In genomic region chr14:117572213-117572612, GRCm38 (mm10) we compare ENCODE assay signal across 9 mouse cellular contexts.
DNase-seq lines count a peak whose midpoint lies in the region; ATAC-seq and TF ChIP-seq lines count a peak whose summit lies in the region.
"Had no signal": no experiment of that assay in that cellular context is flagged by ENCODE, and none has a peak within 500 bp of the region (broad histone marks: within the 10 kb centered on the region; RNA-seq: fewer than 3 reads in every experiment).

No protein-coding gene starts in this region.

- no peak for TF ChIP-seq POLR2A in brain, embryonic 14.5 days (IDR thresholded peaks at IDR 0.05; ENCODE audit: borderline replicate concordance, extremely low read depth, insufficient read depth, insufficient read length, poor library complexity, severe bottlenecking)

- no peak overlapping the region for H3K4me2 ChIP-seq in heart, embryonic 11.5 days

- H3K9ac ChIP-seq in heart, embryonic 11.5 days (ENCODE audit: low read depth, low read length): no peak overlapping the region

- no peaks in the 10 kb centered on the region for H3K9me3 ChIP-seq in heart, embryonic 11.5 days (replicated peaks; ENCODE audit: control insufficient read depth, low read length)
- H3K9me3 ChIP-seq in hindbrain, embryonic 10.5 days: no peaks in the 10 kb centered on the region

- H3K27me3 ChIP-seq in heart, embryonic 11.5 days (ENCODE audit: control insufficient read depth, insufficient read depth, low read length): no peaks in the 10 kb centered on the region
- H3K27me3 ChIP-seq in hindbrain, embryonic 10.5 days (ENCODE audit: insufficient read depth, poor library complexity, severe bottlenecking): no peaks in the 10 kb centered on the region
- H3K27me3 ChIP-seq: CH12.LX had no signal

- WGBS in heart, embryonic 11.5 days (ENCODE audit: insufficient replicate concordance): 80% methylated on average over 8 of the region's 8 CpGs
- WGBS in hindbrain, embryonic 10.5 days: 92% methylated on average over 8 of the region's 8 CpGs

- no peak for TF ChIP-seq CTCF in brain, embryonic 14.5 days (IDR thresholded peaks at IDR 0.05; ENCODE audit: borderline replicate concordance, extremely low read depth, insufficient read depth, insufficient read length)

- no peak overlapping the region for H3K4me3 ChIP-seq in heart, embryonic 11.5 days (ENCODE audit: low read depth, low read length)
- H3K4me3 ChIP-seq in hindbrain, embryonic 10.5 days: no peak overlapping the region

- H3K36me3 ChIP-seq in heart, embryonic 11.5 days (ENCODE audit: control insufficient read depth, insufficient read depth, low read length): no peaks in the 10 kb centered on the region
- H3K36me3 ChIP-seq in hindbrain, embryonic 10.5 days: no peaks in the 10 kb centered on the region

- no peak for ATAC-seq in heart, embryonic 11.5 days (replicated peaks; ENCODE audit: insufficient number of reproducible peaks, low FRiP score, low TSS enrichment)

- peak; percentile 93 for DNase-seq in heart, adult 11 months
- peak; percentile 80 for DNase-seq in brain, embryonic 14.5 days (ENCODE audit: low read depth)
- peak; percentile 9 for DNase-seq in gastrocnemius, postnatal 10 days
- DNase-seq in lung, postnatal 25 days (ENCODE audit: low spot score): peak; percentile 1
- no peak for DNase-seq in hindbrain, embryonic 10.5 days (ENCODE audit: low spot score)
- DNase-seq in thymus, postnatal 4 days: no peak
- DNase-seq: cerebellum, adult 8-10 months had no signal

- no peaks in the 10 kb centered on the region for H3K4me1 ChIP-seq in heart, embryonic 11.5 days (ENCODE audit: control insufficient read depth, insufficient read depth, low read length)
- no peaks in the 10 kb centered on the region for H3K4me1 ChIP-seq in hindbrain, embryonic 10.5 days (replicated peaks)

- no peak overlapping the region for H3K27ac ChIP-seq in heart, embryonic 11.5 days (ENCODE audit: low read depth, low read length)
- no peak overlapping the region for H3K27ac ChIP-seq in hindbrain, embryonic 10.5 days

Comparison
In these comparisons a context has a peak if more than half of its experiments do, and no peak if none do; other contexts are left out.
1. DNase-seq: peak in heart, adult 11 months (single experiment), brain, embryonic 14.5 days (single experiment), gastrocnemius, postnatal 10 days (single experiment) and lung, postnatal 25 days (single experiment); none in hindbrain, embryonic 10.5 days (single experiment) and thymus, postnatal 4 days (single experiment).